Mouse (Mus musculus) erythroblast, embryonic 14.5 days (primary cell): ENCODE measurements around the gene Arhgef15.

ENCODE experiments used
- GATA1 ChIP-seq: IDR thresholded peaks from 2 replicates; pipeline ENCODE4 v1.6.1; 2012; ENCODE audit warnings: low read length, inconsistent platforms, mixed read lengths
- TAL1 ChIP-seq: IDR thresholded peaks from 3 replicates; pipeline ENCODE4 v1.6.1; 2012; ENCODE audit warnings: low read length, inconsistent platforms, mixed read lengths

DNA sequence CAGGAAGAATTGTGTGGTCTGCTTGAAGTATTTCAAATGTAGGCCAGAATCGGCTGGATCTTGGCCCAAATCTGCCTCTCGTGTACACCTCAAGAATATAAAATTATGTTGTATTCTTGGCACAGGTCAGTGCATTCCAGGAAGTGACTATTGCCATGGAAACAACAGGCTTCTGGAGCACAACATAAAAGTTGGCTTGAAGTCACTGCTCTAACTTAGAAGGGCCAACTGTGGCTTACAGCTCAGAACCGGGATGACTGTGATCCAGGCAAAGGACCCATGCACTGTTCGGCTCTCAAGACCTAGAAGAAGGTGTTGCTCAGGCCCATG lies 50.9 kb downstream of the Arhgef15 start:
- TF ChIP-seq GATA1 (no peak), TAL1 (no peak)
